Mouse (Mus musculus): ENCODE results near the gene Gm28729.

DNA sequence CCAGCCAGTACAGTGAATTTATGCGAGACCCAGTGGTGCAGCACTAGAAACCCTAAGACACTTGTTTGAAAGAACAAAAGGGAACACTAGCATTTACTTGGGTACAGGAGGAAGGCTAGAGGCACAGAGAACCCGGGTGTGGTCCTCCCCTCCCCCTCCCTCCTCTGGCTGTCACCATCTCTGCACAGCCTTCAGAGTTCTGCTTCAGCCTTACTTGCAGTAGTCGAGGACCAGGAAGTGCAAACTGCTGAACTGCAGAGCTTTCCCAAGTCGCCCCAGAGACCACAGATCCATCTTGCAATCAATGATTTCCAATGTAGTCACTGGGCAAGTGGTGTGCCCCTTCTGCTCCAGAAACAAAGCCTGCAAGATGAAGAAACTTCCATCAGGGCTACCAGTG is 7.6 kb downstream of the Gm28729 start:
- TF ChIP-seq CTCF (IDR thresholded peaks at IDR 0.05; ENCODE audit: low read depth) = no peak
- no peak for TF ChIP-seq EP300 (IDR thresholded peaks at IDR 0.05; ENCODE audit: low read depth)
